In genomic region chr11:82860759-82861158, GRCm38 (mm10) we compare ENCODE assay signal across 29 mouse cellular contexts. TPM values are rescaled to one million over a fixed set of nuclear protein-coding genes. Genes with fewer than 3 reads are reported as not detected.
A peak's percentile ranks its signal among the peaks of the same experiment; 100 is the strongest.
DNase-seq lines count a peak whose midpoint lies in the region; ATAC-seq lines count a peak whose summit lies in the region.
"Had no signal": no experiment of that assay in that cellular context is flagged by ENCODE, and none has a peak within 500 bp of the region (broad histone marks: within the 10 kb centered on the region; RNA-seq: fewer than 3 reads in every experiment).

No protein-coding gene starts in this region.

- peak overlapping the region; percentile 70; the same call in 1 of the 2 replicates for H3K27ac ChIP-seq in stomach, embryonic 16.5 days (ENCODE audit: low read length)
- H3K27ac ChIP-seq: embryonic facial prominence, embryonic 12.5 days; embryonic facial prominence, embryonic 15.5 days; heart, adult 2 months; heart, embryonic 10.5 days; heart, embryonic 13.5 days; hindbrain, embryonic 13.5 days had no signal

- peak overlapping the region; percentile 15; the same call in 1 of the 2 replicates for H3K4me2 ChIP-seq in stomach, embryonic 16.5 days (ENCODE audit: low read depth, low read length)
- H3K4me2 ChIP-seq: embryonic facial prominence, embryonic 12.5 days; embryonic facial prominence, embryonic 15.5 days; heart, embryonic 13.5 days; hindbrain, embryonic 13.5 days had no signal

- WGBS in stomach, embryonic 16.5 days: 76% methylated on average over 6 of the region's 6 CpGs

- DNase-seq in left cerebral cortex, adult 9 months (ENCODE audit: low spot score in 2 of 2): no peak
- no peak for DNase-seq in adrenal gland, postnatal 25 days
- DNase-seq: adrenal gland, adult 8-10 months; adrenal gland, postnatal 36 days; cerebellum, adult 18-20 months; cerebellum, adult 9-10 months; cerebellum, postnatal 14 days; forebrain, postnatal 0 days; gastrocnemius, adult 2 months; gastrocnemius, postnatal 14 days; heart, adult 2 months had no signal

- peaks cover 84% of the 10 kb centered on the region for H3K4me1 ChIP-seq in megakaryocyte, embryonic 14.5 days
- peaks cover 19% of the 10 kb centered on the region for H3K4me1 ChIP-seq in stomach, embryonic 16.5 days (ENCODE audit: control insufficient read depth, insufficient read depth, low read length)
- H3K4me1 ChIP-seq: embryonic facial prominence, embryonic 15.5 days had no signal

- H3K9me3 ChIP-seq in megakaryocyte, embryonic 14.5 days: no peaks in the 10 kb centered on the region
- no peaks in the 10 kb centered on the region for H3K9me3 ChIP-seq in stomach, embryonic 16.5 days (replicated peaks; ENCODE audit: control insufficient read depth, low read length)
- H3K9me3 ChIP-seq: embryonic facial prominence, embryonic 12.5 days; embryonic facial prominence, embryonic 15.5 days; heart, embryonic 10.5 days; heart, embryonic 13.5 days; hindbrain, embryonic 10.5 days; hindbrain, embryonic 13.5 days had no signal

- H3K4me3 ChIP-seq in megakaryocyte, embryonic 14.5 days (replicated peaks): peak overlapping the region; percentile 23
- H3K4me3 ChIP-seq in stomach, embryonic 16.5 days (replicated peaks; ENCODE audit: low read length): no peak overlapping the region
- H3K4me3 ChIP-seq: embryonic facial prominence, embryonic 12.5 days; embryonic facial prominence, embryonic 15.5 days; gastrocnemius, adult 2 months; heart, adult 2 months; heart, embryonic 10.5 days; heart, embryonic 13.5 days; hindbrain, embryonic 10.5 days; hindbrain, embryonic 13.5 days had no signal

- H3K9ac ChIP-seq in stomach, embryonic 16.5 days (ENCODE audit: low read length): no peak overlapping the region
- H3K9ac ChIP-seq: embryonic facial prominence, embryonic 12.5 days; embryonic facial prominence, embryonic 15.5 days; forebrain, postnatal 0 days; heart, embryonic 13.5 days; hindbrain, embryonic 13.5 days had no signal

- H3K27me3 ChIP-seq in megakaryocyte, embryonic 14.5 days (replicated peaks): no peaks in the 10 kb centered on the region
- no peaks in the 10 kb centered on the region for H3K27me3 ChIP-seq in stomach, embryonic 16.5 days (ENCODE audit: control insufficient read depth, insufficient read depth, low read length)
- H3K27me3 ChIP-seq: embryonic facial prominence, embryonic 12.5 days; embryonic facial prominence, embryonic 15.5 days; heart, embryonic 13.5 days; hindbrain, embryonic 13.5 days had no signal

- peaks cover 72% of the 10 kb centered on the region for H3K36me3 ChIP-seq in megakaryocyte, embryonic 14.5 days (replicated peaks; ENCODE audit: low read length)
- H3K36me3 ChIP-seq in stomach, embryonic 16.5 days (ENCODE audit: control insufficient read depth, insufficient read depth, low read length): no peaks in the 10 kb centered on the region
- H3K36me3 ChIP-seq: embryonic facial prominence, embryonic 12.5 days; embryonic facial prominence, embryonic 15.5 days; heart, embryonic 10.5 days; heart, embryonic 13.5 days; hindbrain, embryonic 10.5 days; hindbrain, embryonic 13.5 days had no signal

- no peak for ATAC-seq in megakaryocyte, adult 5-6 weeks (ENCODE audit: poor library complexity, severe bottlenecking)
- ATAC-seq in granulocyte monocyte progenitor cell, adult 5-6 weeks (replicated peaks; ENCODE audit: poor library complexity, severe bottlenecking): peak; percentile 20; the same call in 1 of the 2 replicates
- no peak for ATAC-seq in stomach, embryonic 16.5 days (ENCODE audit: insufficient read depth, low FRiP score)
- ATAC-seq: activated CD4-positive, CD25-positive, alpha-beta regulatory T cell, adult 4 months; CD4-positive, CD25-positive, alpha-beta regulatory T cell, adult 4 months; forebrain, embryonic 14.5 days; forebrain, postnatal 0 days; hindbrain, embryonic 16.5 days; inflammation-experienced regulatory T-cells, adult 6 months had no signal

RNA-seq across cellular contexts. Expression of gene Rffl, which starts 10.3 kb away (rescaled TPM):
- 5.6 and 33.5 TPM in 2 replicates for polyA plus RNA-seq in megakaryocyte, embryonic 14.5 days (2012; ENCODE audit: insufficient read depth, low replicate concordance)
- total RNA-seq in megakaryocyte, adult 5-6 weeks (2015): 20.5 and 26.7 TPM in 2 replicates
- 20.1 and 25.4 TPM in 2 replicates for total RNA-seq in megakaryocyte, adult 5-6 weeks (2017)
- total RNA-seq in granulocyte monocyte progenitor cell, adult 5-6 weeks (2014; fragmentation: Nextera tagmentation): 26.6 and 35.3 TPM in 2 replicates
- total RNA-seq in granulocyte monocyte progenitor cell, adult 5-6 weeks (2017): 18.6 and 21.8 TPM in 2 replicates
- polyA plus RNA-seq in stomach, embryonic 16.5 days (2015; fragmentation: Nextera tagmentation; extraction: Ambion mirVana): 21.9 and 23.8 TPM in 2 replicates
- total RNA-seq in adrenal gland, postnatal 25 days (2021): 5.9 and 9.4 TPM in 2 replicates

RNA-seq across cellular contexts. Expression of gene Rad51d, which starts 29.7 kb away (rescaled TPM):
- 1.3 and 11.6 TPM in 2 replicates for polyA plus RNA-seq in megakaryocyte, embryonic 14.5 days (2012; ENCODE audit: insufficient read depth, low replicate concordance)
- total RNA-seq in megakaryocyte, adult 5-6 weeks (2015): 7.1 and 7.9 TPM in 2 replicates
- total RNA-seq in megakaryocyte, adult 5-6 weeks (2017): 8.8 and 10.3 TPM in 2 replicates
- 11.5 and 24.9 TPM in 2 replicates for total RNA-seq in granulocyte monocyte progenitor cell, adult 5-6 weeks (2014; fragmentation: Nextera tagmentation)
- total RNA-seq in granulocyte monocyte progenitor cell, adult 5-6 weeks (2017): 15.3 and 18.2 TPM in 2 replicates
- 12.5 and 12.8 TPM in 2 replicates for polyA plus RNA-seq in stomach, embryonic 16.5 days (2015; fragmentation: Nextera tagmentation; extraction: Ambion mirVana)
- total RNA-seq in adrenal gland, postnatal 25 days (2021): 15.1 and 19.1 TPM in 2 replicates

RNA-seq across cellular contexts. Expression of gene Fndc8, which starts 31.2 kb away (rescaled TPM):
- not detected in 2 replicates for polyA plus RNA-seq in megakaryocyte, embryonic 14.5 days (2012; ENCODE audit: insufficient read depth, low replicate concordance)
- not detected in 2 replicates for total RNA-seq in megakaryocyte, adult 5-6 weeks (2015)
- total RNA-seq in megakaryocyte, adult 5-6 weeks (2017): not detected in 2 replicates
- total RNA-seq in granulocyte monocyte progenitor cell, adult 5-6 weeks (2014; fragmentation: Nextera tagmentation): not detected in 2 replicates
- total RNA-seq in granulocyte monocyte progenitor cell, adult 5-6 weeks (2017): not detected in 2 replicates
- 0.22 TPM in 1 of 2 replicates, not detected in the other for polyA plus RNA-seq in stomach, embryonic 16.5 days (2015; fragmentation: Nextera tagmentation; extraction: Ambion mirVana)
- 0.18 TPM in 1 of 2 replicates, not detected in the other for total RNA-seq in adrenal gland, postnatal 25 days (2021)
- total RNA-seq: adrenal gland, postnatal 36 days; forebrain, postnatal 0 days; gastrocnemius, adult 2 months; gastrocnemius, postnatal 14 days; gastrocnemius, postnatal 4 days; heart, adult 2 months; heart, postnatal 25 days had no signal
- polyA plus RNA-seq: frontal cortex, adult 2 months; inflammation-experienced regulatory T-cells, adult 6 months had no signal

RNA-seq across cellular contexts. Expression of gene Nle1, which starts 47.5 kb away (rescaled TPM):
- polyA plus RNA-seq in megakaryocyte, embryonic 14.5 days (2012; ENCODE audit: insufficient read depth, low replicate concordance): 24.4 and 25.1 TPM in 2 replicates
- total RNA-seq in megakaryocyte, adult 5-6 weeks (2015): 4.7 TPM in 2 replicates
- total RNA-seq in megakaryocyte, adult 5-6 weeks (2017): 2.6 and 3.1 TPM in 2 replicates
- 36.8 and 41.7 TPM in 2 replicates for total RNA-seq in granulocyte monocyte progenitor cell, adult 5-6 weeks (2014; fragmentation: Nextera tagmentation)
- 23.0 and 24.5 TPM in 2 replicates for total RNA-seq in granulocyte monocyte progenitor cell, adult 5-6 weeks (2017)
- 28.5 and 33.8 TPM in 2 replicates for polyA plus RNA-seq in stomach, embryonic 16.5 days (2015; fragmentation: Nextera tagmentation; extraction: Ambion mirVana)
- 23.5 and 31.4 TPM in 2 replicates for total RNA-seq in adrenal gland, postnatal 25 days (2021)

RNA-seq across cellular contexts. Expression of gene Unc45b, which starts 49.6 kb away (rescaled TPM):
- not detected in 2 replicates for polyA plus RNA-seq in megakaryocyte, embryonic 14.5 days (2012; ENCODE audit: insufficient read depth, low replicate concordance)
- total RNA-seq in megakaryocyte, adult 5-6 weeks (2015): not detected in 2 replicates
- total RNA-seq in megakaryocyte, adult 5-6 weeks (2017): not detected in 2 replicates
- total RNA-seq in granulocyte monocyte progenitor cell, adult 5-6 weeks (2014; fragmentation: Nextera tagmentation): not detected in 2 replicates
- not detected in 2 replicates for total RNA-seq in granulocyte monocyte progenitor cell, adult 5-6 weeks (2017)
- 1.3 and 10.6 TPM in 2 replicates for polyA plus RNA-seq in stomach, embryonic 16.5 days (2015; fragmentation: Nextera tagmentation; extraction: Ambion mirVana)
- 6.2 and 9.8 TPM in 2 replicates for total RNA-seq in adrenal gland, postnatal 25 days (2021)
- polyA plus RNA-seq: activated CD4-positive, CD25-positive, alpha-beta regulatory T cell, adult 4 months had no signal
